Mouse (Mus musculus) heart, embryonic 16.5 days (tissue): Measurements from ENCODE around the gene Pde6b. TPM values are rescaled to one million over a fixed set of nuclear protein-coding genes. Genes with fewer than 3 reads are reported as not detected.
A peak's percentile ranks its signal among the peaks of the same experiment; 100 is the strongest.

Experiments
- ATAC-seq: fragments of 200-750 bp; cut with Nextera tagmentation; replicated peaks from 2 replicates; pipeline ENCODE4 v1.8.0; 2017; ENCODE audit warnings: moderate number of reproducible peaks; ENCODE audit not compliant: insufficient read depth, low FRiP score; ENCODE audit errors: extremely low read depth
- H3K27ac ChIP-seq: fragments of 300-500 bp; sonication (generic); 2 replicates; pipeline ENCODE4 v1.5.1; 2014; ENCODE audit warnings: mild to moderate bottlenecking, low read length, control low read depth, moderate library complexity
- H3K27me3 ChIP-seq: fragments of 300-500 bp; sonication (generic); 2 replicates; pipeline ENCODE4 v1.6.1; 2014; ENCODE audit warnings: low read length, mixed read lengths; ENCODE audit not compliant: control insufficient read depth, insufficient read depth
- H3K36me3 ChIP-seq: fragments of 300-500 bp; sonication (generic); 2 replicates; pipeline ENCODE4 v1.6.1; 2014; ENCODE audit not compliant: control insufficient read depth, insufficient read depth
- H3K4me1 ChIP-seq: fragments of 300-500 bp; sonication (generic); 2 replicates; pipeline ENCODE4 v1.6.1; 2014; ENCODE audit warnings: low read length, mixed read lengths; ENCODE audit not compliant: control insufficient read depth, insufficient read depth
- H3K4me2 ChIP-seq: fragments of 300-500 bp; sonication (generic); 2 replicates; pipeline ENCODE4 v1.6.1; 2014; ENCODE audit warnings: low read depth, mild to moderate bottlenecking, control low read depth, low read length
- H3K4me3 ChIP-seq: fragments of 300-500 bp; sonication (generic); 2 replicates; pipeline ENCODE4 v1.5.1; 2014; ENCODE audit warnings: mild to moderate bottlenecking, control low read depth, low read length
- H3K9ac ChIP-seq: fragments of 300-500 bp; sonication (generic); 2 replicates; pipeline ENCODE4 v1.6.1; 2014; ENCODE audit warnings: low read length, control low read depth
- H3K9me3 ChIP-seq: fragments of 300-500 bp; sonication (generic); replicated peaks from 2 replicates; pipeline ENCODE4 v1.6.1; 2016; ENCODE audit warnings: low read length; ENCODE audit not compliant: control insufficient read depth
- WGBS: fragments of 180-500 bp; shearing (Covaris S2); extraction: QIAGEN DNeasy Blood & Tissue Kit; methylation state at CpG from one replicate; pipeline ENCODE4 v1.1.7; 2014; 5-methylcytosine and 5-hydroxymethylcytosine counted together
- polyA plus RNA-seq: library from polyadenylated mRNA; unstranded; fragments of >200 nt; fragmentation: Nextera tagmentation; extraction: Ambion mirVana; gene quantifications from 2 replicates; pipeline ENCODE4 v1.2.1, GENCODE M21; 2015

Gene Pde6b
- polyA plus RNA-seq, 1 experiment from 2014 or later = 0.26 TPM

GRCm38 (mm10) chr5:108423427-108423826 is 35.2 kb downstream of the Pde6b start:
- Histone ChIP-seq H3K9me3 (no peaks in the 10 kb centered on the region), H3K4me1 (no peaks in the 10 kb centered on the region), H3K27me3 (no peaks in the 10 kb centered on the region), H3K36me3 (no peaks in the 10 kb centered on the region), H3K4me2 (no peak overlapping the region), H3K9ac (no peak overlapping the region), H3K4me3 (no peak overlapping the region), H3K27ac (no peak overlapping the region)
- ATAC-seq = no peak
- WGBS = 74% methylated on average over 2 of the region's 2 CpGs

GRCm38 (mm10) chr5:108427186-108427585 is 39.0 kb downstream of the Pde6b start:
- Histone ChIP-seq H3K9ac (no peak overlapping the region), H3K36me3 (peaks cover 18% of the 10 kb centered on the region), H3K4me1 (no peaks in the 10 kb centered on the region), H3K4me2 (no peak overlapping the region), H3K27me3 (no peaks in the 10 kb centered on the region), H3K4me3 (no peak overlapping the region), H3K9me3 (no peaks in the 10 kb centered on the region), H3K27ac (no peak overlapping the region)
- WGBS = 27% methylated on average over 1 of the region's 1 CpGs
- ATAC-seq = no peak

GRCm38 (mm10) chr5:108431196-108431595 is 43.0 kb downstream of the Pde6b start:
- no peak for ATAC-seq

GRCm38 (mm10) chr5:108433804-108434587 is 45.8 kb downstream of the Pde6b start, which contains the start of gene Atp5k:
Gene Atp5k, minus strand, starts transcription at chr5:108434448.
- Histone ChIP-seq H3K4me1 (peaks cover 14% of the 10 kb centered on the region), H3K36me3 (peaks cover 23% of the 10 kb centered on the region), H3K4me2 (peak within 1 kb of the TSS; percentile 83), H3K9ac (peak within 1 kb of the TSS; percentile 96), H3K27ac (peak within 1 kb of the TSS; percentile 78), H3K27me3 (no peaks in the 10 kb centered on the region), H3K4me3 (peak within 1 kb of the TSS; percentile 98), H3K9me3 (no peaks in the 10 kb centered on the region)
- ATAC-seq = peak; percentile 90
- WGBS = 1% methylated on average over 42 of the region's 42 CpGs

More at GRCm38 (mm10) chr5:108431196-108431595, 43.0 kb downstream of the Pde6b start:
- WGBS = 82% methylated on average over 6 of the region's 6 CpGs
- Histone ChIP-seq H3K27me3 (no peaks in the 10 kb centered on the region), H3K36me3 (peaks cover 23% of the 10 kb centered on the region), H3K27ac (no peak overlapping the region), H3K9ac (no peak overlapping the region), H3K4me3 (no peak overlapping the region), H3K4me1 (peaks cover 14% of the 10 kb centered on the region), H3K4me2 (no peak overlapping the region), H3K9me3 (no peaks in the 10 kb centered on the region)

- H3K9ac ChIP-seq = no peak overlapping the region
- WGBS = 59% methylated on average over 2 of the region's 2 CpGs
- H3K27ac ChIP-seq = no peak overlapping the region
- H3K27me3 ChIP-seq = no peaks in the 10 kb centered on the region
- peaks cover 10% of the 10 kb centered on the region for H3K36me3 ChIP-seq
- no peak for ATAC-seq
- H3K4me2 ChIP-seq = no peak overlapping the region
- peaks cover 14% of the 10 kb centered on the region for H3K4me1 ChIP-seq
- no peak overlapping the region for H3K4me3 ChIP-seq
- no peaks in the 10 kb centered on the region for H3K9me3 ChIP-seq
Observed at GRCm38 (mm10) chr5:108436101-108436500, 47.9 kb downstream of the Pde6b start.

GRCm38 (mm10) chr5:108446973-108447372 is 58.8 kb downstream of the Pde6b start:
- H3K27me3 ChIP-seq = no peaks in the 10 kb centered on the region
- H3K4me3 ChIP-seq = no peak overlapping the region
- no peak for ATAC-seq
- no peak overlapping the region for H3K27ac ChIP-seq
- no peaks in the 10 kb centered on the region for H3K36me3 ChIP-seq
- WGBS = 81% methylated on average over 3 of the region's 3 CpGs
- no peak overlapping the region for H3K4me2 ChIP-seq
- H3K9ac ChIP-seq = no peak overlapping the region
- no peaks in the 10 kb centered on the region for H3K9me3 ChIP-seq
- H3K4me1 ChIP-seq = peaks cover 5% of the 10 kb centered on the region

- Histone ChIP-seq H3K27me3 (no peaks in the 10 kb centered on the region), H3K9ac (no peak overlapping the region), H3K4me1 (peaks cover 5% of the 10 kb centered on the region), H3K9me3 (no peaks in the 10 kb centered on the region), H3K4me3 (no peak overlapping the region), H3K27ac (no peak overlapping the region), H3K36me3 (no peaks in the 10 kb centered on the region), H3K4me2 (no peak overlapping the region)
- no peak for ATAC-seq
- 82% methylated on average over 7 of the region's 7 CpGs for WGBS
Observed at GRCm38 (mm10) chr5:108447857-108448256, 59.7 kb downstream of the Pde6b start.

- ATAC-seq = peak; percentile 92
- H3K36me3 ChIP-seq = no peaks in the 10 kb centered on the region
- H3K27me3 ChIP-seq = no peaks in the 10 kb centered on the region
- peak within 1 kb of the TSS; percentile 50 for H3K4me3 ChIP-seq
- H3K9ac ChIP-seq = peak within 1 kb of the TSS; percentile 66
- 7% methylated on average over 24 of the region's 24 CpGs for WGBS
- peak within 1 kb of the TSS; percentile 19; the same call in 1 of the 2 replicates for H3K27ac ChIP-seq
- H3K4me1 ChIP-seq = peaks cover 5% of the 10 kb centered on the region
- peak within 1 kb of the TSS; percentile 70 for H3K4me2 ChIP-seq
- no peaks in the 10 kb centered on the region for H3K9me3 ChIP-seq
Observed at GRCm38 (mm10) chr5:108448785-108449668, 60.8 kb downstream of the Pde6b start, which contains the start of gene Mfsd7a. Gene Mfsd7a, minus strand, starts transcription at chr5:108448891.
